Mouse (Mus musculus) activated CD4-positive, CD25-positive, alpha-beta regulatory T cell, adult 4 months (primary cell): Measurements from ENCODE around the gene Crk. TPM values are rescaled to one million over a fixed set of nuclear protein-coding genes. Genes with fewer than 3 reads are reported as not detected.

Source experiments
- ATAC-seq: one replicate; pipeline ENCODE4 v1.8.0; 2017
- polyA plus RNA-seq, 2 experiments: library from polyadenylated mRNA; unstranded; fragments of 100-300 nt; shearing (Covaris generic); gene quantifications; one replicate each; pipeline ENCODE4 v1.2.1; 2017

Crk gene
- polyA plus RNA-seq, 2 experiments from 2014 or later, result 12.0 to 13.8 TPM

GRCm38 (mm10) chr11:75655621-75656545 lies 23.2 kb upstream of the Crk start:
- ATAC-seq, result peak; percentile 35

GRCm38 (mm10) chr11:75656621-75657590 lies 22.2 kb upstream of the Crk start:
- ATAC-seq, result no peak

GRCm38 (mm10) chr11:75657841-75658240 lies 21.2 kb upstream of the Crk start:
- no peak for ATAC-seq

- ATAC-seq, result no peak
Measured at GRCm38 (mm10) chr11:75658311-75658710, 20.7 kb upstream of the Crk start.

GRCm38 (mm10) chr11:75658996-75659750 lies 19.9 kb upstream of the Crk start:
- ATAC-seq, result no peak

- no peak for ATAC-seq
Measured at GRCm38 (mm10) chr11:75660081-75660590, 18.9 kb upstream of the Crk start.

- no peak for ATAC-seq
Measured at GRCm38 (mm10) chr11:75660941-75661800, 17.9 kb upstream of the Crk start.

GRCm38 (mm10) chr11:75662131-75662530 lies 16.9 kb upstream of the Crk start:
- ATAC-seq, result no peak

- no peak for ATAC-seq
Measured at GRCm38 (mm10) chr11:75666296-75666695, 12.8 kb upstream of the Crk start.

- no peak for ATAC-seq
Measured at GRCm38 (mm10) chr11:75668621-75669020, 10.4 kb upstream of the Crk start.

GRCm38 (mm10) chr11:75669176-75669852 lies 9.7 kb upstream of the Crk start:
- ATAC-seq, result no peak

- ATAC-seq, result no peak
Measured at GRCm38 (mm10) chr11:75669853-75670200, 9.2 kb upstream of the Crk start.

- ATAC-seq, result no peak
Measured at GRCm38 (mm10) chr11:75671426-75672180, 7.5 kb upstream of the Crk start.

GRCm38 (mm10) chr11:75673411-75673810 lies 5.6 kb upstream of the Crk start:
- ATAC-seq, result no peak

- ATAC-seq, result no peak
Measured at GRCm38 (mm10) chr11:75674875-75675274, 4.2 kb upstream of the Crk start.

- ATAC-seq, result no peak
Measured at GRCm38 (mm10) chr11:75677881-75678746, 945 bp upstream of the Crk start.

- peak; percentile 41 for ATAC-seq
Measured at GRCm38 (mm10) chr11:75679439-75680171, 546 bp downstream of the Crk start.

- no peak for ATAC-seq
Measured at GRCm38 (mm10) chr11:75684462-75684861, 5.4 kb downstream of the Crk start.
